Mouse (Mus musculus) E14TG2a.4 (cell line): ENCODE measurements at regions not wholly inside any gene's neighbourhood (a gene's known extent, or its start where the extent isn't known, plus 50 kb on each side); places are given as distances from the start of the nearest gene placed in this dataset.
A peak's percentile ranks its signal among the peaks of the same experiment; 100 is the strongest.
"Not testable (repeated sequence)": the region's sequence is repeated elsewhere in the genome, so short reads cannot be mapped to it uniquely, and the experiment has no call there.

Experiments used
- H3K27me3 ChIP-seq: 2 replicates; pipeline ENCODE4 v1.6.1; 2014; ENCODE audit warnings: low read length, control low read depth; ENCODE audit not compliant: insufficient read depth
- H3K36me3 ChIP-seq: 2 replicates; pipeline ENCODE4 v1.6.1; 2014; ENCODE audit warnings: low read length, control low read depth; ENCODE audit not compliant: insufficient read depth
- H3K4me1 ChIP-seq: replicated peaks from 2 replicates; pipeline ENCODE4 v1.6.1; 2014; ENCODE audit warnings: low read depth, low read length, control low read depth
- H3K4me3 ChIP-seq: replicated peaks from 2 replicates; pipeline ENCODE4 v1.5.1; 2014; ENCODE audit warnings: mild to moderate bottlenecking, low read length
- H3K9me3 ChIP-seq: 2 replicates; pipeline ENCODE4 v1.6.1; 2014; ENCODE audit warnings: low read length, control low read depth
- CTCF ChIP-seq: conservative IDR thresholded peaks from 2 replicates; pipeline ENCODE4 v1.5.1; 2014; ENCODE audit warnings: low read length
- NANOG ChIP-seq: IDR thresholded peaks from 2 replicates; pipeline ENCODE4 v1.6.1; 2014; ENCODE audit warnings: borderline replicate concordance, low read length, mixed read lengths
- POU5F1 ChIP-seq: IDR thresholded peaks from 2 replicates; pipeline ENCODE4 v1.6.1; 2014; ENCODE audit warnings: low read length, borderline replicate concordance

DNA sequence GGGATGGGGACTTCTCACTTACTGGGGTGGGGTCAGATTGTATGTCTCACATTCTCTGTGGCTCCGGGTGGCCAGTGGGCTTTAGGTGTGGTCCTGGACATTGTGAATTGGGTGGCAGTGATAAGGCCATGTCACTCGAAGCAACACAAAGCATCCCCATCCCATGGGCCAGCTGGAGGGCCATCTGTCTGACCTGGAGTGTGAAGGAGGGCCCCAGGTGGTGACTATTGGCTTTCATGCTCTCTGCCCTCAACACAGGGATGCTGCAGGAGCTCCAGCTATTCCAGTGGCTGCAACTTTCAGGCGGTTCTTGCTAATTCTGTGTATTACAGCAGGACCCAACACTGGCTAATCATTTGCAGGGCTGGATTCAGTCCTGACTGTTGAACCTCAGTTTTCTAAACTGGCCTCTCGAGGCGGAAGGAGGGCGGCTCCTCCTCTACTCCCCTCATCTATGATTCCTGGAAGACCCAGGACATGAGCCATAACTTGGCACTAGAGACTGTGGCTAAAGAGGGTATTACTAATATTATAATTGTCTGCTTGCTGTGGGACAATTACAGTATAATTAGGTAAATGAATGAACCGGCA, 64.1 kb downstream of the 9530068E07Rik start:
- H3K36me3 ChIP-seq = no peaks in the 10 kb centered on the region
- H3K4me1 ChIP-seq = peaks cover 5% of the 10 kb centered on the region; the same call in 1 of the 2 replicates
- H3K9me3 ChIP-seq = no peaks in the 10 kb centered on the region
- no peak overlapping the region for H3K4me3 ChIP-seq
- peaks cover 19% of the 10 kb centered on the region for H3K27me3 ChIP-seq
- TF ChIP-seq CTCF = no peak
- TF ChIP-seq NANOG = no peak
- no peak for TF ChIP-seq POU5F1

DNA sequence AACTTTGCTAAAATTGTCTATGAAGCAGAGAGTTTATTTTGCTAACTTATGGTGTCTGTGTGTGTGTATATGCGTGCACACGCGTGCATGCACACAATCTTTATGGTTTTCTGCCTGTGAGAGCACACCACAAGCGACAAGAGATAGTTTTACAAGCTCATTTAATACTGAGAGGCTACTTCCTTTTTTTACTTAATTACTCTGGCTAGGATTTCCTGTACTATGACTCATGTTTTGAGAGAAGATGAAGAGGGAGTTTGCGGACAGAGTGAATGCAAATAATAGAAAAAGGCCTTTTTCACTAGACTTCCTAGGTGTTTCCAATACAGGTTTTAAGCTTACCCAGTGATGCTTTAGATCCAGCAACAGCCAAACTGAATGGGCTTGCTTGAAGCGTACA, 74.9 kb downstream of the 9530068E07Rik start:
- H3K9me3 ChIP-seq, H3K4me1 ChIP-seq, H3K4me3 ChIP-seq, H3K36me3 ChIP-seq, H3K27me3 ChIP-seq: not testable (repeated sequence)

DNA sequence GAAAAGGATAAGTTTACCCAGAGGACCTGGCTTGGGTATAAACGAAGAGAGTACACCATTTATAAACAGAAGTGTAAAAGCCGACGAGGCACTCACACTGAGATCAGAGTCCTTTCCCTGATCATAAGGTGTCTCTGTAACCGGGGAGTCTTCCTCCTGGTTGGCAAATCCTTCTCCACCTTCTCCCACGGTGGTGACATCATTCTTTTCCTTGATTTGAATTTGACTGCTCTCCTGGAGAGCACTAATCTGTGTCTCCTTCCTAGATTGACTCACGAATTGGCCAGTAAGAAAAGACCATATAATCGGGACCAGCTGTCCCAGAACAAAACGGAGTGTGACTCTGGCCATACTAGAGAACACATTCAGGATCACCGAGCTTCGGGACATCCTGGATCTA, 83.9 kb downstream of the 9530068E07Rik start:
- peaks cover 16% of the 10 kb centered on the region for H3K4me1 ChIP-seq
- H3K27me3 ChIP-seq, H3K4me3 ChIP-seq, H3K9me3 ChIP-seq, H3K36me3 ChIP-seq: not testable (repeated sequence)

DNA sequence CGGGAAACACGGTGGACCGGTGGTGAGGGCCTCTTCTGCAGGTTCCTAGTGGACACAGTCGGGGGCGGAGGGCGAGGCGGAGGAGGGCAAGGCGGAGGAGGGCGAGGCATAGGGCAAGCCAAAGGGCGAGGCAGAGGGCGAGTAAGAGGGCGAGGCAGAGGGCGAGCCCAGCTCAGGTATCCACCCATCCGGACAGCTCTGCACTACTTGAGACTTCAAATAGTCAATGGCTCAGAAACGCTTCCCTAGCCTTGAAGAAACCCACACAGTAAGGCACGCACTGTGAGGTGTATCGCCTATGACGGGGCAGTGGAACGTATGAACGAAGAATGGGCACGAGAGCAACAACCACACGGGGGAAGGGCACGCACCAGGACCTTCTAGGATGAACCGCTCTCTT, 84.5 kb downstream of the 9530068E07Rik start:
- Histone ChIP-seq H3K4me1 (peaks cover 16% of the 10 kb centered on the region), H3K4me3 (peak overlapping the region; percentile 53)
- not testable (repeated sequence) for H3K27me3 ChIP-seq, H3K36me3 ChIP-seq, H3K9me3 ChIP-seq

DNA sequence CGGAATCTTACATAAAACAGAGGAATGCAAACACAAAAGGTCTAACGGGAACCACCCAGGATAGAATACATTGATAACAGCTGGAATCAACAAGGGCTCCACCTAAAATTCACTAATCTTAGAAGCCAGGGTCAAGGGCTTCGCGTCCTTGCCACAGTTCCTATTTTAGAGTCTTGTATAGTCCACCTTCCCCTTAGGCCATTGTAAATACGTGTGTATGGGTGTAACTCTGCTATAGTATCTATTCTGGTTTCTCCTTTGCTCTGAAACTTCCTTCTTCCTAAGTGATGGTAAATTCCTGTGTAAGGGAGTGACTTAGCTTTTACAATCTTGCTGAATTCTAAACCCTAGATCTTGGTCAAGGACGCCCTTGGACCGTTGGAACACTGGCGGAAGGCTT, 87.3 kb downstream of the 9530068E07Rik start:
- not testable (repeated sequence) for H3K27me3 ChIP-seq, H3K9me3 ChIP-seq, H3K4me3 ChIP-seq, H3K36me3 ChIP-seq
- peaks cover 16% of the 10 kb centered on the region for H3K4me1 ChIP-seq

DNA sequence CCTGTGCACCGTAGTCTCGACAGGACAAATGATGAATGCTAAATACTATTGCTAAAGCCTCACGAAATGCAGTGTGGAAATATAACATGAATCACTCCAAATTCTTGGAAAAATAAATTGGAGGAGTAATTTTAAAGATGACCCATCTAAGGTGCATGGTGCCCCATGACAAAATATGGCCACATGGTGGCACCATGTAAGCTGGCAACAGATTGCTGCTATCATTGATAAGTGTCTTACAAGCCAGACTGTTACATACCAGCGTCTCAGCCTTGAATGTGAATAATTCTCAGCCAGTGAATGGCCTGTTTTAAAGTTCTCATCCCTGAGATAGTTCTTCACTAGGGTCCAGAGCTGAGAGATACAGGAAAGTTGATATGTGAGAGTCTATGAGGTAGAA, 92.3 kb downstream of the 9530068E07Rik start:
- H3K36me3 ChIP-seq, H3K4me1 ChIP-seq, H3K9me3 ChIP-seq, H3K27me3 ChIP-seq, H3K4me3 ChIP-seq: not testable (repeated sequence)

DNA sequence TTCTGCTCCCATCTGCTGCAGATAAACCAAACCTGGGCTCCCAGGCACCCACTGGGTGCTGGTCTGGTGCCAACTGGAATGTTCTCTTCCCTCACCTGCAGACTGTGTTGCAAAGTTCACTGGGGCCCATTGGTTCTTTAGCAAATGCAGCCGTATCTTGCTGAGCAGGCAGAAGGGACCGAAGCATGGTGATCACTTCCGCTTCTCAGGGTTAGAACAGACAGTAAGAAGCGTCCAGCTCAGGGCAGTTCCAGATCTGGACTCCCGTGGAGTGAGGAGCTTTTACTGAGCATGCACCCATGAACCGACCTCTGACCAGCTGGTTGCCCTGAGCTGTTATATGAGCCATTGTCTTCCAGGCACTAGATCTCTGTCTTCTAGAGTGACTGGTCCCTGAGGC, 97.1 kb downstream of the 9530068E07Rik start:
- Histone ChIP-seq H3K27me3 (no peaks in the 10 kb centered on the region), H3K4me1 (no peaks in the 10 kb centered on the region), H3K36me3 (no peaks in the 10 kb centered on the region), H3K9me3 (peaks cover 3% of the 10 kb centered on the region; the same call in 1 of the 2 replicates), H3K4me3 (no peak overlapping the region)
- TF ChIP-seq NANOG (no peak), POU5F1 (no peak)

DNA sequence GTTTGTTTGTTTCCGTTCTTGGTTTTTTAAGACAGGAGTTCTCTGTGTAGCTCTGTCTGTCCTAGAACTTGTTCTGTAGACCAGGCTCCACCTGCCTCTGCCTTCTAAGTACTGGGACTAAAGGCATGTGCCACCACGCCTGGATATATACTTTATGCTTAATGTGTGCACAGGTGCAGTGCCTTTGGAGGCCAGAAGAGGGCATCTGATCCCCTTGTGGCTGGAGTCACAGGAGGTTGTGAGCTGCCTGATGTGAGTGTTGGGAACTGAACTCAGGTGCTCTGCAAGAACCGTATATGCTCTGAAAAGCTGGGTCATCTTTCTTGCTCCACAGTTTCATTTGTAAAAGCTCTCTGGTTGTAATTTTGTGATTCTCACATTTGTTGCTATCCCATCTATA, 100.7 kb downstream of the 9530068E07Rik start:
- Histone ChIP-seq H3K4me3 (no peak overlapping the region), H3K27me3 (peaks cover 4% of the 10 kb centered on the region; the same call in 1 of the 2 replicates), H3K4me1 (no peaks in the 10 kb centered on the region), H3K36me3 (no peaks in the 10 kb centered on the region), H3K9me3 (peaks cover 3% of the 10 kb centered on the region; the same call in 1 of the 2 replicates)
- TF ChIP-seq CTCF (peak; percentile 47), NANOG (no peak)

DNA sequence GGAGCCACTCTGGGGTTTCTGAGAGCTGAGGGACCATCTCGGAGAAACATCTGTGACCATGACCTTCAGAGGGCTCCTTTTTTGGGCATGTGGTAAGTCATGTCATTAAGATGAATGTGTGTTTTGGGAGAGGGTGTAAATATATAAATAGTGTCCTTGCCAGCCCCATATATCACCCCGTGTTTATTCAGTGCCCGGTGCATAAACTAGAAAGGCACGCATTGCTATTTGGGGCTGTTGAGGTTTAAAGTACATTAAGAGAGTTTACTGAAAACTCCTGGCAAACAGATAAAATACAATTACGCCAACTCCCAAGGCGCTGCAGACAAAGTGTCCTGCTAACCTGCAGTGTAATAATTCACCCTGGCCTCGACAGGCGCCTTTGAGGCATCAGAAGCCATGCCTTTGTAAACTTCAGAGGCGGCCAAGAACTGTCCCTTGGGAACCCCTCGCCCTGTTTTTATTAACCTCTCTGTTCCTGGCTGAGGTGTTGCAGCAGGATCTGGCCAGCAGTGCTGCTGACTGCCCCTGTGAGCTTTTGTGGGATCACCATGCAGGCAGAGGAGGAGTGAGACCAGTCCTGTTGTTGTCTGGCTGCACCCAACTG, 106.6 kb downstream of the 9530068E07Rik start:
- Histone ChIP-seq H3K4me1 (peaks cover 4% of the 10 kb centered on the region; the same call in 1 of the 2 replicates), H3K4me3 (no peak overlapping the region)

More for the DNA sequence above, 106.6 kb downstream of the 9530068E07Rik start:
- Histone ChIP-seq H3K36me3 (no peaks in the 10 kb centered on the region), H3K27me3 (peaks cover 4% of the 10 kb centered on the region; the same call in 1 of the 2 replicates), H3K9me3 (no peaks in the 10 kb centered on the region)
- TF ChIP-seq NANOG = no peak
- no peak for TF ChIP-seq POU5F1
- TF ChIP-seq CTCF = no peak
